Mouse (Mus musculus) megakaryocyte, embryonic 14.5 days (primary cell): ENCODE measurements at regions not wholly inside any gene's neighbourhood (a gene's known extent, or its start where the extent isn't known, plus 50 kb on each side); places are given as distances from the start of the nearest gene placed in this dataset.

ENCODE experiments used
- FLI1 ChIP-seq: IDR thresholded peaks from 2 replicates; pipeline ENCODE4 v1.6.1; 2012; ENCODE audit warnings: low read length, inconsistent platforms, mixed read lengths
- GATA1 ChIP-seq: IDR thresholded peaks from 3 replicates; pipeline ENCODE4 v1.6.1; 2012; ENCODE audit warnings: mixed read lengths, low read length, inconsistent platforms, borderline replicate concordance

DNA sequence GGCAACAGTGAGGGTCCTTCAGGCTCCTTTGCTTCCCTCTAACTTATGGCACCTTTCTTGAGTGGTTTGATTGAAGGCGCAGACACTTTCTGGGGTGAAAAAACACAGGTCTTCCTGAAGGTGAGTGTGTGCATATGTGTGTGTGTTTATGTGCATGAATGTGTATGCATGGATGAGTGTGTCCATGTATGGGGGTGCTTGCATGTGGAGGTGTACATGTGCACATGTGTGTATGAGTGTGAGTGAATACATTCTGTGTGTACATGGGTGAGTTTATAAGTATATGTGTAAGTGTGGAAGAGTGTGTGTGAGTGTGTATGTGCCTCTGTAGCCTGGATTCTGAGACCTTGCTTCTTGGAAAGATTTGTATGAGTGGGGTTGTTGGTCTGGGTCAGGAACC is 167.5 kb upstream of the Ubash3b start:
- TF ChIP-seq GATA1 = no peak
- TF ChIP-seq FLI1 = no peak
